Mouse (Mus musculus) skeletal muscle tissue, adult 2 months (tissue): ENCODE results near the gene Glis3.
A peak's percentile ranks its signal among the peaks of the same experiment; 100 is the strongest.

ENCODE experiments used
- DNase-seq: peaks from one replicate; pipeline ENCODE4 v3.0.0-alpha.2; 2012; ENCODE audit warnings: low read depth, low spot score

The Glis3 gene

DNA sequence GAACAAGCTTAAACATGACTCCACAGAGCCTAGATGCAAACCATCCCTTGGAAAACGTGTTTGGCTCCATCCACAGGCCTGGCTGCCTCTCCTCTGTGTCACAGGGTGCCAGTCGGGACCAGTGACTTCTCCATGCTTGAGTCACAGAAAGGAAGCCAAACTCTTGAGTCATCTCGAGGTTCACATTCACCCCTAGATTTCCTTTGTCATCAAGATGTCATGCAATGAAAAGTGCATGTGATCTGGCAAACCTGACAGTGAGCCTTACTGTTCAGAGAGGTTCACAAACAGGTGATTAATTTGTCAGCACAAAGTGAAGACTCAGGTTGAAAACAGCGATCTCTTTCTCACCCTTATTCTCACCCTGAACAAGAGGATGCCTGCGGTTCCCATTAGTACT lies 290.7 kb downstream of the Glis3 start:
- no peak for DNase-seq

DNA sequence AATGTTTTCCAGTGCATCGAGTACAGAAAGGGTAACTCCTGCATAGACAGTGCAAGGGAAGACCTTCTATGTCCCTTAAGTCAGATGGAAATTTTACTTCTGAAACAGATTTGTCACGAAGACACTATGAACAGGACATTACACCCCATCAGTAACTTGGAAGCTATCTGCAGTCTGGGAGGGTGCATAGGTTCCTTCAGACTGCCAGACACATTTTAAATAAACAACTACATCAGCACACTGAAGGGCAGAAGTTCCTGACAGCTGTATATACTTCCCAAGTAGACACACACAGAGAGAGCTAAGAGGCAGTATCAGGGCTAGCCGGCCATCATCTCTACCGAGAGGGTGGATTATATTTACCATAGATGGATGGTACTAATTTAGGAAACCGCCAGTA lies 296.5 kb downstream of the Glis3 start:
- DNase-seq, result no peak

DNA sequence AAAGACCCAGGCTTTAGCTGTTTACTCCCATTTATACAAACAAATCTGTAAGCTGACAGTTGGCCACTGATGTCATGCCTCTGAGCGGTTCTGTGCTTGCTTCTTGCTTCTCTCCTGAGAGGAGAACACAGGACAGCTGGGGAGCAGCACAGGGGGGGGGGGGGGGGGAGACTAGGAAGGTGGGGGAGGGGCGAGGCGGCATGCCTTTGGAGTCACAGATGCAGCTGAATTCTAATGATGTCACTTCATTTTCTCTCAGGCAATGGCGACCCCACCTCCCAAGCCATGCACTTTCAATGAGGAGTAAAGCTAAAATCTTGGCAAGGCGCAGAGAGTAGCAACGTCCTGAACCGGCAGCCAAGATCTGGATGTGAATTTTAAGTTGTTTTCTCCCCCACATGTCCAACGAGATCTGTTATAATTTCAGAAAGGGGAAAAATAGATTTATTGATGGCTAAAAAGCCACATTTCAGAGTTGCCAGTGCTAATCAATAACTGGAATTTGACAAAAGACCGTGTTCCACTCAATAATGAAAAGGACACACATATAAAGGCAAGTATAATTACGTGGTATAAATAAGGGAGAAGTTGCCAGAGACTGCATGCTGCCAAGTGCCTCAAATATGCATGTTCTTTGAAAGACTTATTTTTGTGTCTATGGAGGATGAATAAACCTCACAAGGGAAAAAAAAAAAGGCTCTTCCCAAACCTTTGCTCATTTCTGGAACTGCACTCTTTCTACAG lies 297.5 kb downstream of the Glis3 start:
- no peak for DNase-seq

DNA sequence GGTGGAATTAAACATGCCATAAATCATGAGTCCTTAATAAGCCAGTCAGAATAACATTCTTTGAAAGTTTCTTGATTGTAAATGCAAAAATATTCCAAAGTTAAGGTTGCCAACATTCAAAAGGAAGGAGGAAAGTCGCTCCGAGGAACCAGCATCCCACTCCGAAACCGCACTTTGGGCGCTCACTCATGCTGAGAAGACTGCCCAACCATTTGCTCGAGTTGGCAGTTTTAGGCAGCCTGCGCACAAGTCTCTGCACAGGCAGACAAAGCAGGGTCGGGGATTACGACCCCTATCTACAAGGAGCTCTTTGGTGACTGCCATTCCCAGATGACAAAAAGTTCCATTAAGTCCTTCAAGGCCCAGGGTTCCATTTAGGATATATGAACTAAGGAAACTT lies 298.4 kb downstream of the Glis3 start:
- DNase-seq, result no peak

DNA sequence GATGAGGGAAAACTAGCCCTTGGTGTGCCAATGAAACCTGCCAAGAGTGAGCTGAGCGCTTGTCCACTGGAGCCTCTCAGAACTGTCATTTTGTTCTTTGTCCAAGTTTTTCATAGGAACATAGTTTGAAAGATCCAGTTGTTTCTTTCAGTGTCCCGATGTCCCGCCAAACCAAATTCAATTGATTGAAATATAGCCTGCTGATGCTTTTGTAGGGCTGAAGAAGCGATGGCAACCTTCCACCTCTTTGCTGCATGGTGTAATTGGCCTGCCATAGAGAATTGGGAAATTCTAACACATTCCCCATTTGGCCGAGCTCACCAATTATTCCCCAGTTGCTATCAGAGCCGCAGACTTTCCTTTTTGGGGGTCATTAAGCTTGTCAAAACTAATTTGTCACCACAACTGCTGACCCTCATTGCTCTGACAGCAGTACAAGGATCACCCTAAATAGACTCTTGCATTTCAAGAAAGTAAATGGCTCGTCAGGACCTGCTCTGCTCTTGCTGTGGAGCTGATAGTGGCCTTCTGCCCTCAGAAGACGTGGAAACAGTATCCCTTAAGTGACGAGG lies 299.1 kb downstream of the Glis3 start:
- DNase-seq, result peak; percentile 56

DNA sequence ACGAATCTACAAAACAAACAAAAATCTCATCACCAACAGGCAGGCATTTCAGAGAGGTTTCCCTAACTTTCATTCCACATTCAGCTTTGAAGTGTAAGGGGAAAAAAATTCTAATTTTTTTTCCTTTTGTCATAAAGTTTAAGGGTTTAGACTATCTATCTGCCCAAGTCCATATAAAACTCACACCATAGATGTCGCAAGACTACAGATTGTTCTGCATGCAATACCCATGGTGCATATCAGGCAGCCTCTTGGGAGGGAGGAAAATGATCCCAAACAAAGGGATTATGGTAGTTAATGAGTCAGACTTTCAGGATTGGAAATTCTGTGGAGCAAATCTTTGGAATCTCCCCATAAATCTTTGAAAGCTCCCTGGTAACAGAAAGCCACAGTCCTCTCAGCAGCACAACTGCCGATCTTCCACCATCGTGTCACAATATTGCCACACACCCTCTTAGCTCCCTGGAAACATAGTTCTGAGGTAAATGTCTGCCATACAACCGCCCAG lies 302.0 kb downstream of the Glis3 start:
- peak; percentile 18 for DNase-seq

DNA sequence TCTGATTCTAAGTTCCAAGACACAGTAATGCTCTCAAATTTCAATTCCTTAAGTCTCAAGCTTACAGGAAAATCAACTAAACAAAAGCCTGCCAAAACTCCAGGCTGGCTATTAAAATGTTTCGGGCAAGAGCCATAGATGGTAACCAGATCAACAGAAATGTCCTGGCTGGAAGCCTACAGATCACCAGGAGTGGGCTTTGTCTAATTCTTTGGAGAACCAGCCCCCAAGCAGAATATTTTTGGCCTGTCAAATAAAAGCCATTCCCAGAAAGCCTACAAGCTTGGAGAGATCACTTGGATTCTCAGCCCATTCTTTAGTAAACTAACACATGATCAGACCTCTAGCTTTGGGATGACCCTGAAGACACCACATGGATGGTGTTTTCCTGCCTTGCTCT lies 303.5 kb downstream of the Glis3 start:
- no peak for DNase-seq

DNA sequence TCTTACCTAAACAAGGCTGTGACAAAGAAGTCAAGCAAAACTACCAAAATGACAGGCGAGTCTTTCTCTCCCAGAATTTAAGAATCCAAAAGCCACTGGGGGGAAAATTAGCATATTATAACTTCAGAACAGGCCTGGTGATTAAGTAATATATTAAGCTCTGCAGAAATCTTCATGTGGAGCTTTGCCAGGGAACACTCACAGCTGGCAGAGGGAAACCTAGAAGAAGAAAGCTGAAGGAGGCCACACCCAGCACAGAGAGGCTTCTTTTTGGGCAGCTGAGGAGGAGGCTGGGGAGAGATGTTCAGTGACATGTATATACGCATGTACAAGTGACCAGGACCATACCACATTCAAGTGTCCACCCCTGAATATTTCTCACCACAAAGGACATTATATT lies 304.1 kb downstream of the Glis3 start:
- peak; percentile 19 for DNase-seq

DNA sequence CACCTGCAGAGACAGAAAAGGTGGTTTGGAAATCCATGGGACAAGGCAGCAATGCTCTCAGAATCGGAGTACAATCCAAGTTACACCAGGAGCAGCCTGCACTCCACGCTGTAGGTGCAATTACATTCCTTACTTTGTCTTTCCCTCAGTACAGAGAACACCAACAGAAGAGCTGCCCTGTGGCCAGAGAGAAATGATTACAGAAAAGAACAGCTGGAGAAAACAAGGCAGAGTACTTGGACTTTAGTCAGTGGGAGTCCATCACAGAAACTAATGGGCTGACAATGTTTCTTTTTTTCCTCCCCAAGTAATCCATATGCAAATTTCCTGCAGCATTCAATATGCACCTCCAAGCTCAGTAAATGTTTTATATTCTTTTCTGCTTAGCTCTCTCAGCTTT lies 305.4 kb downstream of the Glis3 start:
- no peak for DNase-seq

DNA sequence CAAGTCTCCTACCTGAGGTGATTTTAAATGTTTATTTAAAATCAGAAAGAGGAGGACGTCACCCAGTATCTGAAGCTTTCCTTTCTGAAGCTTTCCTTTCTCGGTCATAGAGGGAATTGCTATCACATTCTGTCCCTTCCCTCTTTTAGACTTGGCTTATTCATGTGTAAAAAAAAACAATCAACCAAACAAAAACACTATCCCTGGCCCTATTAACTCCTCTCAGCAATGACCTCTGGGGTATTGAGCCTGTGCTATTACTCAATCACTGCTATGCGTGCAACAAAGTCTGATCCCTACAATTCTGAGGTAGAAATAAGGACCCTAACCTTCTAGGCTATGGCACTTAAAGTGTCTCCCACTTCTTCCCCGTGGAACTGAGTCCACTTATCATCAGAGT lies 311.7 kb downstream of the Glis3 start:
- DNase-seq, result no peak

DNA sequence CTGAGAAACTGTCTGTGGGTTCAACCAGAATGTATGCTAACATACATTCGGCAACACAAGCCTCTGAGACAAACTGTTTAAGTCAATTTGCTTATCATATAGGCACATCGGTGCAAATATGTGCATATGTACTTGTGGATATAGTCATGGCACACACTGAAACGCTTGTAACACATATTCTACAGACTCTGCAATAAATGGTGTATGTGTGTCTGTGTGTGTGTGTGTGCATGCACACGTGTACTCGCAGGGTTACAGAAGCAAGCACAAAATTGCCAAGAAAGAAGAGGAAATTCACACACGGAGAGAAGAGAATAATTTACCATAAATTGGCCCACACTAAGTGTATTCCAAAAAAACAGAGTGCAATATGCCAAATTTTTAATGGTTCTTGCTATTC lies 312.6 kb downstream of the Glis3 start:
- DNase-seq, result no peak

DNA sequence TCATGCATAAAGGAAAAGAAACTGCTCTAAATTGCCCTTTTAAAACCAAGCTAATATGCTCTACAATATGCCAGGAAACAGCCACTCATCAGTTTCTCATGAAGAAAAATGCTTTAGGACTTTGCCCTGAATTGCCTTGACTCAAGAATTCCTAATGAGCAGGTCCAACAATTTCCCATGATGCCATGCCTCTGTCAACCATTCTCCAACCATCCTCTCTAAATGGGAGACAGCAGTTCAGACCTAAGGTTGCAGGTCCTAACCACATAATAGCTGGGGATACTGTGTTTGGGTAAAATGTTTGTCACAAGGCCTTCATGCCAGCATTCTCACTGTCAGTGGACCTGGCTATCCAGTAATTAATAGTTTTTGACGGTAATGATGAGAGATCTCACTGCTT lies 313.1 kb downstream of the Glis3 start:
- no peak for DNase-seq

DNA sequence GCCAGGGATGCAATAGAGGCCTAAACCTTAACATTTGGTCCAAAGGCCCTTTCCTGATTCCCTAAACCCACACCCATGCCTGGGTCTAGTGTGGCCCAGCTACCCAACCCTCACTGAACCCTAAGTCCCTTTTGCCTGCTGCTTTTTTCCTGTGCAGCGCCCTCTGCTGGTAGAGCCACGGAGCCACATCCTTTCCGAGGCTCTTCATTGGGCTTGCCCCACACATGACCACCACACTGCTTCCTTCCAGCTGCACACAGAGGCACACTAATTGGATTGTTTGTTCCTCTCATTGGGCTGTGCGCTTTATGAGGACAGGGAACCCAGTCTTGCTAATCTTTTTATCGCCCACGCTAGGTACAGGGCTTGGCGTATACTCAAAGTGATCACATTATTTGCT lies 314.0 kb downstream of the Glis3 start:
- DNase-seq, result no peak

DNA sequence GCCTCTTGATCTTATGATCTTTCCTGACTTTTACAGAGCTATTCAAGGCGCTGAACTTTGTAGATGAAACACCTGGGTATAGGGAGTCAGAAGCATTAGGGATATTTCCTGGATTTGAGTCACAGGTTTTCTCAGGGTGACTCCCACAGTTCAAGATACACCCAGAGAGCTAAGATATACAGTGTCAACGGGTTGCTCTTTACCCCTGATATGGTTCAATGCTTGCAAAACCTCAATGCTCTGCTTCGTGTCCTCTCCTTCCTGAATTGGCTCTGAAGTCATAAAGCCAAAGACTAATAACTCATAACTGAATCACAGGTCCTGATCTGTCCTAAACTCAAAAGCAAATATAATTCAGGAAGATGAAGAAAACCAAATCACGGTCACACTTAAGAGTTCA lies 319.0 kb downstream of the Glis3 start:
- DNase-seq, result no peak

DNA sequence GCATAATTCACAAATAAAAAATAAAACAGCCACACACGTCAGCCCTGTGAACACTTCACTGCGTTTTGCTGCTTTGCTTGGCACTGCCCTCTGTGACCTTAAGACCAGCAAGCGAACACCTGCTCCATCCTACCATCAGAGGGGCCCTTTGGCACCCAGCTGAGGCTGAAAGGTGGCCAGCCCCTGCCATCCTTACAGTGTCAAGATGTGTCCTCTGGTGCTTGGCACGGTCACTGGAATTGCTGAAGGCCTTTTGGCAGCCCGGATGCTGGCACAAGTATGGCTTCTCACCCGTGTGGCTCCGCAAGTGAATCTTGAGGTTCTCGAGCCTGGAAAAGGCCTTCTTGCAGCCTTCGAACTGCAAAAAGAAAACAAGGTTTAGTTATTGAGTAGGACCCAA lies 322.3 kb downstream of the Glis3 start:
- DNase-seq, result no peak

DNA sequence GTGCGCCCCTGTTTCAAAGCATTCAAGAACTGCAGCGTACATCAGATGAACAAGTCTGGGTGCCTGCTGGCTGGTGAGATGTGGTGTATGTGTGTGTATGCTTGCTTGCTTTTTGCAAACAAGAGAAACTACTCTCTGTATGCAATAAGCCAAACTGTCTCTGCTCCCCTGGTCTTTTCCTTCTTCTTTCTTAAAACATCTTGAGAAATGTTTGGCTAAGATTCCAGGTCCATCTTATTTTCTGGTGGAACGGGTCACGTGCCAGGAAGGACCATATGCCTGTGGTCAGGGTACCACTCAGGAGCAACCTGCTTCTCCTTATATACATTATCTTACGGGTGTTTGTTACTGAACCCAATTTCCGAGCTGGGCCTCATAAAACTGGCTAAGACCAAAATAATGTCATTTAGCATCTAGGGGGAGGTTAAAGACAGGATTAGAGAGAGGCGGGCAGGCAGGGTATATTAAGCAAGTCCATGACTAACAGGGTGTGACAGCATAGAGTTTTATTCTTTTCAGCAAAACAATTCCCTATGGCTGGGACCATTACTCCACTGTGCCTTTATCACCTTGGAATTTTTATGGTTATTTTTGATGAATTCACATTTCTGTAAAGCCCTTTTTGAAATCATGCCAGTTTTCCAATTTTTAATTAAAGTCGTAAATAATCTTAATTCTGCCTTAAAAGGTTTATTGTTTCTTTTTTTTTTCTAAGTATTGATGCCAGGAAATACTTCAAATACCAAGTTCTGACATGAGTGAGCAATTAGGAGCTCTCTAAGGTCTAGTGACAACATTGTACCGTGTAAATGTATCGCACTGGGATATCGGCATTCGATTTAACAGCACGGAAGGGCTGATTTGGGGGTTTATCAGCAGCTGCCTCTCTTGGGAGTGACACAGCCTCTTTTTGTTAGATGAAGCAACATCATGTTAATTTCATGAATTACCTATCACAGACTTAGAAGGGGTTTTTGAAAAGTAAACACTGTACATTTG lies 328.5 kb downstream of the Glis3 start:
- no peak for DNase-seq

DNA sequence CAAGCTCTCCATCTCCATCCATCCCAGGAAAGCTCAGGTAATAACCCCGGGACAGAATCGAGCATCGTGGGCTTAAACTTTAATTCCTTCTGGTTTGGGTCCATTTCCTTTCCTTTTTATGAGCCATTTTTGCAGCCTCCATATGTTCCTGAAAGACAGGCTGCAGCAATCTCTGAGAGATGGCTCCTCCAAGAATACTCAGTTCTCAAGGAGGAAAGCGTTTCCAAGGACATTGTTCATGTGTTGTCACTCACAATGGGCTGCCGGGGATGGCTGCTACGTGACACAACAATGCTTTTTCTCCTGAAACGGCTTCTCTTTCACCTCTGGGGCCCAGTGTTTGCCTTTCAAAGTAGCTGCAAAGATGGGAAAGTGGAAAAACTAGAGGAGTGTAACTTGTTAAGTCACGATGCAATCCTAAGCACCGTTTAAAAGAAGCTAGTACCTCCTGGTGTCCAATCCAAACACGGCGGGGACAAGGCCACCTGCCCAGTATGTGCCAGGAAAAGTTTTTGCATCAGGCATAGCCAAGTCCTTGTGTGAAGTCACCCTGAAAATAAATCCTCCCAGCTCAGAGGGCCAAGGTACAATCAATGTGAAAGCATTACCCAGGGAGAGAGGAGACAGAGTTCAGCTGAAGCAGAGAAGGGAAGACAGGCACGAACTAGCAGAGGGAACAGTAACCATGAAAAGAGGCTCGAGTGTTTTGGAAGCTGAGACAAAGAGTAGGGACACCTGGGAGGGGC lies 332.6 kb downstream of the Glis3 start:
- DNase-seq, result no peak

DNA sequence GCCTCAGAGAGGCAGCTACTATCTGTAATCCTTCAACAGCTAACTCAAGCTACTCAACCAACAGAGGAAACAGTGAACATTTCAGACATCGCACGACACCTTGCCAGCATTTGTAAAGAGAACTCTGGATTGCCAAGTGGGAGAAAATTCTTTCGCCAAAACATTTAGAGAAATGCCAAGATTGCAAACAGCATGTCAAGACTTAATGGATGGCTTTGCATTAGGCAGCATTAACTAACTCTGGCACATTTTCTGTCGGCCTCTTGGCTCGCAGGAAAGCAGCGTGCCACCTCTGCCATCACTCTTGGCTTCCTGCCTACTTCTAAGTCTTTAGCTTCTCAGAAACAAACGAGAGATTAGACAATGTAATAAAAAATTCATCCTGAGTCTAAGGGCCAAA lies 336.2 kb downstream of the Glis3 start:
- DNase-seq, result no peak

DNA sequence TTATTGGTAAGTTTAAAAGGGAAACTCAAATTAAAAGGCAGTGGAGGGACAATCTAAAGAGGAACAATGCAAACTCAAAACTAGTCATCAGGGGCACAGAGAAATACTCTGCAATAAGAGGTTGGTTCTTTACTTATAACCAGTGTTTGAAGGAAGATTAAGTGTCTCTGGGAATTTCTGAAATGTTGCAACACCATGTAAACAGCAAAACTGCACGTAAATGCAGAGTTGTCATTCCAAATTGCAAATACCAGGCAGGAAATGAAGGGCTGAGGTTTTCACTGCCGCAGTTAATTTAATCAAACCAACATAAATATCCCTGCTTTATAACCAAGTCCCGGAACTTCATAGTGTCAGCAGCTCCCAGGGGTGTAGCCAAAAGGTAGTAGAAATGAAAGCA lies 342.3 kb downstream of the Glis3 start:
- DNase-seq, result no peak

DNA sequence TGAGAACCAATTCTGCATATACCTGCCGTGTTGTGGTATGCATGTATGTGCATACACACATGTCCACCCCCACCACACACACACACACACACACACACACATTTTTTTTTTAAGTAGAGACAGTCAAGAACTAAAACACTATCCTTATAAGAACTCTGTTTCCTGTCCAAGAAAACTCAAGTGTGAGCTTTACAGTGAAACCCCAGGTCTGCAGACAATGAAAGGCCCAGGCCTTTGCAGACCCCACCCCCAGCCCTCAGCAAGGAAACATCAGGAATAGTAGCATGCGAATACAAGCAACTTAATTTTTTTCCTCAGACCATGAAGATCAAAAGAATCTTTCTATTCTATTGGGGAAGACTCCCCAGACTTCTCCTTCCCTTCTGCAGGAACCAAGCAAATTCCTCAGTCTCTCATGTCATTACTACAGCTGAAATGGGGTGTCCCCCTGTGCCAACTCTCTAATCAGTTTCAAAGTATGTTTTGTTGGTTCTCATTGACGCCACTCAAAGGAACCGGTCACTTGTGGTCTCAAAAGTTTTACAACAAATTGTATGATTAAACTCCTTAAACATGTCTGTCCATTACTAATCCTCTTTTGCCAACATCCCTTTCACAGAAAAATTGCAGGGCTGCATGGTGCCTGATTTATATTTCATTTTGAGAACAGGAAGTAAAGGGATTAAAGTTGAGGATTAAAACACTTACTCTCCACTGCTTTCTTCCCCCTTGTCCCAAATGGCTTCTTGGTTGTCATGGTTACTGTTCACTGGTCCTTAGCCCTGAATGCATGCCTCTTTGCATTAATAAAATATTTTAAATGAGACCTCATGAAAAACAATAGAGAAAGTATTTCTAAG lies 343.0 kb downstream of the Glis3 start:
- DNase-seq, result no peak

DNA sequence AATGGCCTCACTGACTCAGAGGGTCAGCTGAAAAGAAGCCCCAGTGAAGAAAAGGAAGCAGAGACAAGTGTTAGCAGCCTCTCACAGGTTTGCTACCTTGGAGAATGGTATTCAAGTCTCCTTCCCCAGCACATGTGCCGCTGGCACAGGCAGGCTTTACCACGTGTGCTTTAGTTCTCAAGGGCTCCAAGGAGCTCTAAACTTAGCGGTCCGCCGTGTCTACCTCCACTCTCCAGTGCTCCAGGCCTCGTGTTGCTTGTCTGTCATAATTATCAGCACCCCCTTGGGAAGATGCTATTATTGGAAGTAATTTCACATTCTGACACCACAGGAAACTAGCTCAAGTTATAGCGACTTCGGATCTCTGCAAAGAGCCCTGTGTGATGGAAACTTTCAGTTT lies 344.0 kb downstream of the Glis3 start:
- no peak for DNase-seq
